Mouse (Mus musculus): Measurements from ENCODE around the gene Fgf4.

DNA sequence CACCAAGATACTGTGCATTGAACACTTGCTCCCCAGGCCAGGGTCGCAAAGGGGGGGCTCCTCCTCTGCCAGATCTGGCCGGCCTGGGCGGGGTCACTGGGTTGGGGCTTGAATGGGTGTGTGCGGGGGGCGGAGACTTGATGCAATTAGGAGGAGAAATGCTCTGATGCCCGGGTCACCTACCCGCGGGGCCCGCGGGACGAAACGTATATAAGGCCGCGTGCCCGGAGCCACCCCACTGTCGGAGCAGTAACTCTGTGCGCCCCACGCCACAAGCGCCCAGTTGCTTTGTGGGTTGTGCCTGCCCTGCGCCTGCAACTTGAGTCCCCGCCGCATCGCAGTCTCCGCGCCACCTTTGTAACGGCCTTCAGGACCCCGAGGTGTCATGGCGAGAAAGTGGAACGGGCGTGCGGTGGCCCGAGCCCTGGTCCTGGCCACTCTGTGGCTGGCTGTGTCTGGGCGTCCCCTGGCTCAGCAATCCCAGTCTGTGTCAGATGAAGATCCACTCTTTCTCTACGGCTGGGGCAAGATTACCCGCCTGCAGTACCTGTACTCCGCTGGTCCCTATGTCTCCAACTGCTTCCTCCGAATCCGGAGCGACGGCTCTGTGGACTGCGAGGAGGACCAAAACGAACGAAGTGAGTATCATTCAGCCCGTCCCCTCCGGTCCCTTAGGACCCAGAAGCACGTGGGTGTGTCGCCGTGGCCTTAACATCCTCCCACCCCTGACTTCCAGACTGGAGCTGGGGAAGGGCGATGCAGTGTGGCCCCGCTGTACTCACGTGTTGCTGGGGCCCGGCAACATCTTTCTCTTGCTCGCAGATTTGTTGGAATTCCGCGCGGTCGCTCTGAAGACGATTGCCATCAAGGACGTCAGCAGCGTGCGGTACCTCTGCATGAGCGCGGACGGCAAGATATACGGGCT, 49.4 kb downstream of the Fgf4 start, which contains the start of gene Fgf15:
- no peak for TF ChIP-seq CTCF (conservative IDR thresholded peaks at IDR 0.05 in 1 of 2, IDR thresholded peaks at IDR 0.05 in 1 of 2; ENCODE audit: low read depth in 2 of 2, low read length in 2 of 2)
- no peak for TF ChIP-seq USF1 (IDR thresholded peaks at IDR 0.05; ENCODE audit: low read depth, low read length)
